Mouse (Mus musculus): Measurements from ENCODE around the gene 4930412O13Rik.

GRCm38 (mm10) chr2:9882371-9882925, 1.4 kb downstream of the 4930412O13Rik start:
- no peak for TF ChIP-seq CHD2 (IDR thresholded peaks at IDR 0.05; ENCODE audit: low read depth, low read length)
- TF ChIP-seq HCFC1 (IDR thresholded peaks at IDR 0.05; ENCODE audit: borderline replicate concordance, insufficient read depth, low read length), result no peak
- no peak for TF ChIP-seq MAFK (IDR thresholded peaks at IDR 0.05; ENCODE audit: insufficient read depth, low read depth, low read length)
- no peak for TF ChIP-seq ZNF384 (IDR thresholded peaks at IDR 0.05; ENCODE audit: low read depth, low read length)
- no peak for TF ChIP-seq ZC3H11A (IDR thresholded peaks at IDR 0.05; ENCODE audit: borderline replicate concordance, low read depth, low read length)

All from ES-E14 (cell line).